Mouse (Mus musculus) hindbrain, embryonic 13.5 days (tissue): ENCODE measurements around the gene Tmem179. TPM values are rescaled to one million over a fixed set of nuclear protein-coding genes. Genes with fewer than 3 reads are reported as not detected.
A peak's percentile ranks its signal among the peaks of the same experiment; 100 is the strongest.

Experiments
- ATAC-seq: fragments of 200-750 bp; cut with Nextera tagmentation; 2 replicates; pipeline ENCODE4 v1.8.0; 2017; ENCODE audit warnings: moderate TSS enrichment; ENCODE audit not compliant: low FRiP score
- H3K27ac ChIP-seq: fragments of 300-500 bp; sonication (generic); 2 replicates; pipeline ENCODE4 v1.5.1; 2015; ENCODE audit warnings: inconsistent platforms, mild to moderate bottlenecking, moderate library complexity
- H3K27me3 ChIP-seq: fragments of 300-500 bp; sonication (generic); 2 replicates; pipeline ENCODE4 v1.6.1; 2015; ENCODE audit warnings: mild to moderate bottlenecking, inconsistent platforms
- H3K36me3 ChIP-seq: fragments of 300-500 bp; sonication (generic); 2 replicates; pipeline ENCODE4 v1.6.1; 2015; ENCODE audit warnings: mild to moderate bottlenecking, inconsistent platforms
- H3K4me1 ChIP-seq: fragments of 300-500 bp; sonication (generic); replicated peaks from 2 replicates; pipeline ENCODE4 v1.6.1; 2015; ENCODE audit warnings: inconsistent platforms
- H3K4me2 ChIP-seq: fragments of 300-500 bp; sonication (generic); 2 replicates; pipeline ENCODE4 v1.6.1; 2015; ENCODE audit warnings: inconsistent platforms, mild to moderate bottlenecking, moderate library complexity
- H3K4me3 ChIP-seq: fragments of 300-500 bp; sonication (generic); 2 replicates; pipeline ENCODE4 v1.5.1; 2015; ENCODE audit warnings: mild to moderate bottlenecking, inconsistent platforms
- H3K9ac ChIP-seq: fragments of 300-500 bp; sonication (generic); 2 replicates; pipeline ENCODE4 v1.6.1; 2015; ENCODE audit warnings: mild to moderate bottlenecking, inconsistent platforms
- H3K9me3 ChIP-seq: fragments of 300-500 bp; sonication (generic); 2 replicates; pipeline ENCODE4 v1.6.1; 2016; ENCODE audit warnings: inconsistent platforms
- WGBS: fragments of 180-500 bp; shearing (Covaris S2); methylation state at CpG from one replicate; pipeline ENCODE4 v1.1.7; 2015; 5-methylcytosine and 5-hydroxymethylcytosine counted together
- polyA plus RNA-seq: library from polyadenylated mRNA; unstranded; fragments of >200 nt; fragmentation: Nextera tagmentation; extraction: Ambion mirVana; gene quantifications from 2 replicates; pipeline ENCODE4 v1.2.1, GENCODE M21; 2015

Tmem179 gene
- 40.8 and 44.4 TPM in 2 replicates for polyA plus RNA-seq

- peak; percentile 43; the same call in 1 of the 2 replicates for ATAC-seq
- no peak within 1 kb of the TSS for H3K27ac ChIP-seq
- peaks cover 21% of the 10 kb centered on the region for H3K4me1 ChIP-seq
Observed at GRCm38 (mm10) chr12:112516697-112517337, at the start of gene Tmem179. Tmem179 (minus strand) TSS chr12:112516747.

GRCm38 (mm10) chr12:112563011-112563410 is 46.5 kb upstream of the Tmem179 start:
- Histone ChIP-seq H3K27ac (no peak overlapping the region), H3K9ac (no peak overlapping the region), H3K9me3 (no peaks in the 10 kb centered on the region), H3K27me3 (0 out of 2 replicates have a peak, but pooled peaks cover 5% of the 10 kb centered on the region), H3K4me1 (peaks cover 3% of the 10 kb centered on the region; the same call in 1 of the 2 replicates), H3K4me2 (no peak overlapping the region), H3K4me3 (no peak overlapping the region), H3K36me3 (no peaks in the 10 kb centered on the region)
- no peak for ATAC-seq
- 92% methylated on average over 6 of the region's 6 CpGs for WGBS

More at GRCm38 (mm10) chr12:112516697-112517337, at the start of gene Tmem179:
- WGBS, result 13% methylated on average over 14 of the region's 14 CpGs
- Histone ChIP-seq H3K4me2 (peak within 1 kb of the TSS; percentile 6; the same call in 1 of the 2 replicates), H3K36me3 (no peaks in the 10 kb centered on the region), H3K4me3 (no peak within 1 kb of the TSS), H3K9me3 (no peaks in the 10 kb centered on the region), H3K9ac (no peak within 1 kb of the TSS), H3K27me3 (peaks cover 31% of the 10 kb centered on the region)

GRCm38 (mm10) chr12:112562462-112562861 is 45.9 kb upstream of the Tmem179 start:
- H3K9me3 ChIP-seq, result no peaks in the 10 kb centered on the region
- peaks cover 3% of the 10 kb centered on the region; the same call in 1 of the 2 replicates for H3K4me1 ChIP-seq
- H3K4me3 ChIP-seq, result no peak overlapping the region
- H3K27ac ChIP-seq, result no peak overlapping the region
- 82% methylated on average over 5 of the region's 5 CpGs for WGBS
- no peak overlapping the region for H3K4me2 ChIP-seq
- H3K9ac ChIP-seq, result no peak overlapping the region
- H3K36me3 ChIP-seq, result no peaks in the 10 kb centered on the region
- no peak for ATAC-seq
- H3K27me3 ChIP-seq, result 0 out of 2 replicates have a peak, but pooled peaks cover 5% of the 10 kb centered on the region

- Histone ChIP-seq H3K27me3 (0 out of 2 replicates have a peak, but pooled peaks cover 10% of the 10 kb centered on the region), H3K4me1 (peaks cover 3% of the 10 kb centered on the region; the same call in 1 of the 2 replicates), H3K9ac (no peak overlapping the region), H3K9me3 (no peaks in the 10 kb centered on the region), H3K4me2 (no peak overlapping the region), H3K27ac (no peak overlapping the region), H3K4me3 (no peak overlapping the region), H3K36me3 (no peaks in the 10 kb centered on the region)
- 58% methylated on average over 3 of the region's 3 CpGs for WGBS
- no peak for ATAC-seq
Observed at GRCm38 (mm10) chr12:112561163-112561562, 44.6 kb upstream of the Tmem179 start.

- WGBS, result 55% methylated on average over 4 of the region's 5 CpGs
Observed at GRCm38 (mm10) chr12:112560176-112560797, 43.7 kb upstream of the Tmem179 start.

GRCm38 (mm10) chr12:112559671-112560070 is 43.1 kb upstream of the Tmem179 start:
- H3K4me1 ChIP-seq, result no peaks in the 10 kb centered on the region
- 0 out of 2 replicates have a peak, but pooled peaks cover 13% of the 10 kb centered on the region for H3K27me3 ChIP-seq
- no peaks in the 10 kb centered on the region for H3K36me3 ChIP-seq
- H3K4me2 ChIP-seq, result no peak overlapping the region
- no peak overlapping the region for H3K4me3 ChIP-seq
- no peak overlapping the region for H3K27ac ChIP-seq
- WGBS, result 62% methylated on average over 6 of the region's 6 CpGs
- no peak for ATAC-seq
- H3K9ac ChIP-seq, result no peak overlapping the region
- no peaks in the 10 kb centered on the region for H3K9me3 ChIP-seq

More at GRCm38 (mm10) chr12:112560176-112560797, 43.7 kb upstream of the Tmem179 start:
- Histone ChIP-seq H3K9me3 (no peaks in the 10 kb centered on the region), H3K27ac (no peak overlapping the region), H3K4me3 (no peak overlapping the region), H3K4me1 (peaks cover 3% of the 10 kb centered on the region; the same call in 1 of the 2 replicates), H3K36me3 (no peaks in the 10 kb centered on the region), H3K27me3 (0 out of 2 replicates have a peak, but pooled peaks cover 13% of the 10 kb centered on the region), H3K4me2 (no peak overlapping the region), H3K9ac (no peak overlapping the region)
- ATAC-seq, result no peak

- ATAC-seq, result no peak
- H3K27ac ChIP-seq, result no peak overlapping the region
- 39% methylated on average over 3 of the region's 3 CpGs for WGBS
- H3K4me2 ChIP-seq, result no peak overlapping the region
- H3K4me1 ChIP-seq, result no peaks in the 10 kb centered on the region
- no peak overlapping the region for H3K9ac ChIP-seq
- no peaks in the 10 kb centered on the region for H3K36me3 ChIP-seq
- no peak overlapping the region for H3K4me3 ChIP-seq
- 0 out of 2 replicates have a peak, but pooled peaks cover 13% of the 10 kb centered on the region for H3K27me3 ChIP-seq
- H3K9me3 ChIP-seq, result no peaks in the 10 kb centered on the region
Observed at GRCm38 (mm10) chr12:112559231-112559630, 42.7 kb upstream of the Tmem179 start.

GRCm38 (mm10) chr12:112557219-112557618 is 40.7 kb upstream of the Tmem179 start:
- no peak overlapping the region for H3K4me3 ChIP-seq
- WGBS, result 83% methylated on average over 5 of the region's 5 CpGs
- H3K4me1 ChIP-seq, result 0 out of 2 replicates have a peak, but pooled peaks cover 3% of the 10 kb centered on the region
- H3K27me3 ChIP-seq, result peaks cover 13% of the 10 kb centered on the region; the same call in 1 of the 2 replicates
- no peaks in the 10 kb centered on the region for H3K9me3 ChIP-seq
- no peak for ATAC-seq
- no peak overlapping the region for H3K27ac ChIP-seq
- H3K36me3 ChIP-seq, result no peaks in the 10 kb centered on the region
- no peak overlapping the region for H3K9ac ChIP-seq
- no peak overlapping the region for H3K4me2 ChIP-seq

GRCm38 (mm10) chr12:112556531-112557060 is 40.0 kb upstream of the Tmem179 start:
- no peak overlapping the region for H3K9ac ChIP-seq
- no peak for ATAC-seq
- no peak overlapping the region for H3K4me2 ChIP-seq
- H3K4me1 ChIP-seq, result peaks cover 8% of the 10 kb centered on the region; the same call in 1 of the 2 replicates
- no peaks in the 10 kb centered on the region for H3K36me3 ChIP-seq
- peaks cover 13% of the 10 kb centered on the region; the same call in 1 of the 2 replicates for H3K27me3 ChIP-seq
- no peaks in the 10 kb centered on the region for H3K9me3 ChIP-seq
- WGBS, result 63% methylated on average over 9 of the region's 9 CpGs
- H3K4me3 ChIP-seq, result no peak overlapping the region
- H3K27ac ChIP-seq, result no peak overlapping the region

- H3K4me2 ChIP-seq, result no peak overlapping the region
- H3K4me1 ChIP-seq, result peaks cover 11% of the 10 kb centered on the region; the same call in 1 of the 2 replicates
- WGBS, result 39% methylated on average over 12 of the region's 12 CpGs
- H3K27me3 ChIP-seq, result peaks cover 16% of the 10 kb centered on the region; the same call in 1 of the 2 replicates
- H3K9me3 ChIP-seq, result no peaks in the 10 kb centered on the region
- H3K27ac ChIP-seq, result no peak overlapping the region
- no peak overlapping the region for H3K9ac ChIP-seq
- no peak for ATAC-seq
- no peaks in the 10 kb centered on the region for H3K36me3 ChIP-seq
- no peak overlapping the region for H3K4me3 ChIP-seq
Observed at GRCm38 (mm10) chr12:112554900-112555299, 38.4 kb upstream of the Tmem179 start.

- Histone ChIP-seq H3K9me3 (no peaks in the 10 kb centered on the region), H3K27me3 (peaks cover 11% of the 10 kb centered on the region; the same call in 1 of the 2 replicates), H3K4me1 (peaks cover 11% of the 10 kb centered on the region; the same call in 1 of the 2 replicates), H3K36me3 (no peaks in the 10 kb centered on the region), H3K4me2 (no peak overlapping the region), H3K27ac (no peak overlapping the region), H3K4me3 (no peak overlapping the region), H3K9ac (no peak overlapping the region)
- 65% methylated on average over 5 of the region's 5 CpGs for WGBS
- no peak for ATAC-seq
Observed at GRCm38 (mm10) chr12:112552520-112552919, 36.0 kb upstream of the Tmem179 start.

GRCm38 (mm10) chr12:112551861-112552375 is 35.4 kb upstream of the Tmem179 start:
- no peak overlapping the region for H3K4me3 ChIP-seq
- 5% methylated on average over 13 of the region's 13 CpGs for WGBS
- no peaks in the 10 kb centered on the region for H3K9me3 ChIP-seq
- H3K4me2 ChIP-seq, result no peak overlapping the region
- peak overlapping the region; percentile 25; the same call in 1 of the 2 replicates for H3K27ac ChIP-seq
- H3K9ac ChIP-seq, result no peak overlapping the region
- peak; percentile 61 for ATAC-seq
- H3K4me1 ChIP-seq, result peaks cover 11% of the 10 kb centered on the region; the same call in 1 of the 2 replicates
- peaks cover 11% of the 10 kb centered on the region; the same call in 1 of the 2 replicates for H3K27me3 ChIP-seq
- H3K36me3 ChIP-seq, result no peaks in the 10 kb centered on the region
